Mouse (Mus musculus) adrenal gland, adult 18-20 months (tissue): ENCODE data around the gene Ulk2. TPM values are rescaled to one million over a fixed set of nuclear protein-coding genes. Genes with fewer than 3 reads are reported as not detected.

Source experiments
- DNase-seq, 2 experiments: peaks; one replicate each; pipeline ENCODE4 v3.0.0; 2021 to 2022; ENCODE audit warnings: low spot score in 2 of 2
- total RNA-seq, 2 experiments: library from RNA; stranded (reverse); gene quantifications; 1 replicate in 1 of 2; 2 replicates in 1 of 2; pipeline ENCODE4 v1.2.3; 2021

Ulk2 gene
- total RNA-seq, 2 experiments from 2014 or later = 28.3 to 33.8 TPM

DNA sequence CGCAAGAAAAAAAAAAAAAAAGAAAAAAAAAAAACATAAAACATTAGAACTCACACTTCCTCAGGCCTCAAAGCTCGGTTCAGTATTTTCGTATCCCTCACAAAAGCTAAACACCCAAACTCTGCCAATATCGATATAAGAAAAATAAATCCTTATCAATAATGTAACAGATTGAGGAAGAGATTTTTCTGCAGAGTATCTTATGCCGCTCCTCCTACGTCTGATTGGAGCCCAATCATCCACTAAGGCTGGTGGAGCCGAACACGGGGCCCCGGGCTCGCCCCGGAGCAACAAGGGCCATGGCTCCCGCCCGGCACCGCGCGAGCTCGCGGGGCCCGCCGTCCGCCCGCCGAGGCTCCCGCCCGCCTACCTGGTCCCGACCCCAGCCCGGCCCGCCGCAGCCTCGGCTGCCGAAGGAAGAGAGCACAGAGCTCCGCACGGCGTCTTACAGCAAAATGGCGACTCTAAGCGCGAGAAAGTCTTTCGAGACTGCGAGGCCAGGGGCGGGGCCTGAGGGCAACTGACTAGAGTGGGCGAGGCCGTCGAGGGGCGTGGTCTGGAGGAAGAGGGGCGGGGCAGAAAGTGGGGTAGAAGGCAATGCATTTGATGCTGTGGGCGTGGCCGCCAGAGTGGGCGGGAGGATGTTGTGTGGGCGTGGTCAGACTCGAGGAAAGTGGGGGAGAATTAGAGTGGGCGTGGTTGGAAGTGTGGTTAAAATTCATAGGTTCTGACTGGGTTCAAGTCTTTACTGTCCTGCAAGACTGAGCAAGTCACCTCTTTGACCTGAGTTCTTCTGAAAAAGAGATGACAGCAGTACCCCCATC is 93.1 kb downstream of the Ulk2 start, which contains the start of gene Prpsap2:
Prpsap2 (minus strand) TSS at position 505 of the 824 bp plus-strand sequence.
- peak; percentile 99 to 100 for DNase-seq

DNA sequence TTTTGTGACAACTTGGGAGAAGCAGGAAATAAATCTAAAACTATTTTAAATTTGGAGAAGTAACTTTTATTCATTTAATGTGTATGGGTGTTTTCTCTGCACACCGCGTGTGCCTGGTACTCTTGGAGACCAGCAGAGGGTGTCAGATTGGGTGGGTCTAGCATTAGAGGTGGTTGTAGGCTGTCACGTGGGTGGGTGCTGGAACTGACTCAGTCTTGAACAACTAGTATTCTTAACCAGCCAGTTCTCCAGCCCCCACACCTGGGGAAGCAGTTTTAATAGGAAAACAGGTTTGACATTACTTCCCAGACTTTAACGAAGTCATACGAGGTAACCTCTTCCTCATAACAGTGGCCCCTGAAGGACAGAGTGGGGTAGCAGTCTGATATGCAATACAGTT is 94.4 kb downstream of the Ulk2 start:
- DNase-seq = no peak

GRCm38 (mm10) chr11:61757151-61757550 is 97.7 kb downstream of the Ulk2 start:
- DNase-seq = no peak

DNA sequence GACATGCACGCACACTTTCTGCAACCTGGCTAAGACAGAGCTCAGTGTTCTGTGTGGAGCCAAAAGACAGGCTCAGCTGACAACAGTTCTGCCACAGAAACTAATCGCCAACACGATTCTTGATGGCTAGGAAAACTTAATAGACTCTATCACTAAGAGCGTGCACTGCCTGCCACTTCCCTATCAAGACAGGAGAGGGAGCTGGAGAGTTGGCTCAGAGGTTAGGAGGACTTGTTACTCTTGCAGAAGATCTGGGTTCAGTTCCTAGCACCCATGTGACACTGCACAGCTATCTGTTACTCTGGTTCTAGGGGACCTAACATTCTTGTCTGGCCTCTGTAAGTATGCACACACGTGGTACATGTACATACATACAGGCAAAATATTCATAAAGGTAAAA is 103.3 kb downstream of the Ulk2 start:
- DNase-seq = no peak

DNA sequence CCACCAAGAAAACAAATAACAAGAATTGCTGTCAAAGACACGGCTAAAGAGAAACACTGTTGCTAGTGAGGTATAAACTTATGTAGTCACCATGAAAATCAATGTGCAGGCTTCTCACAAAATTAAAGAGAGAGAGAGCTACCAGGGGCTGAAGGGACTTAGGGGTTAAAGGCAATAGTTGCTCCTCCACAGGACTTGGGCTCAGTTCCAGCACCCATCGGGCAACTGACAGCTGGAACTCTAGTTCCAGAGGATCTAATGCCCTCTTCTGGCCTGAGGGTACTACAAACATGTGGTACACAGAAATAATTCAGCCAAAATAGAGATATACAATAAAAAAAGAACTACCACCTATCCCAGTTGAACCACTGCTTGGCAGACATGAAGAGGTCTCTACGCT is 107.7 kb downstream of the Ulk2 start:
- no peak for DNase-seq

- DNase-seq = no peak
Observed at GRCm38 (mm10) chr11:61745781-61746180, 109.1 kb downstream of the Ulk2 start.

DNA sequence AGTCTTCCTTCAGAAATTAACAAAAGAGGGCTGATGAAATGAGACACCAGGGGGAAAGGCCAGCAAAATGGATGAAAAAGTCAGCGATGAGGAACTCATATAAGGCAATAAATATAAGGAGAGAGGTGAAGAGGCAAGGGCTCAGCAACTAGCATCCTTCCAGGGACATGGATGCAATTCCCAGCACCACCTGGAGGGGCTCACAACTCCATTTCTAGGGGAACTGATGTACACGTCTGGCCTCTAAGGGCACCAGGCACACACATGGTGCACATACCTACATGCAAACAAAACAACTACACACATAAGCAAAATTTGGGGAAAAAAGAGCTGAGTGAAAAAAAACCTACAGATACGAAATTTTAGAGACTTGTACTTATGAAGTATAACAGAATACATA is 110.4 kb downstream of the Ulk2 start:
- no peak for DNase-seq

GRCm38 (mm10) chr11:61743768-61744167 is 111.1 kb downstream of the Ulk2 start:
- DNase-seq = no peak

DNA sequence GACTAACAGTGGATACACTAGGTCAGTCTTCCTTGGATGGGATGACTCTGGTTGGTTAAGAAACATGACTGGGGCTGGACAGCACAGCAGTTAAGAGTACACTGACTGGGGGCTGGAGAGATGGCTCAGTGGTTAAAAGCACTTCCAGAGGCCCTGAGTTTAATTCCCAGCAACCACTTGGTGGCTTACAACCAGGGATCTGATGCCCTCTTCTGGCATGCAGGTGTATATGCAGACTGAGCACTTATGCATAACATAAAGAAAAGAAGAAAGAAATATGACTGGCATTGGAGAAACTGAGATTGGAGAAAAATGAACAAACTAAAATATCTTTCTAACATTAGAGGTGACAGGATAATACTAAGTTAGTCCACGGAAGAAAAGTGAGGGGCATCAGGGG is 114.4 kb downstream of the Ulk2 start:
- DNase-seq = no peak

DNA sequence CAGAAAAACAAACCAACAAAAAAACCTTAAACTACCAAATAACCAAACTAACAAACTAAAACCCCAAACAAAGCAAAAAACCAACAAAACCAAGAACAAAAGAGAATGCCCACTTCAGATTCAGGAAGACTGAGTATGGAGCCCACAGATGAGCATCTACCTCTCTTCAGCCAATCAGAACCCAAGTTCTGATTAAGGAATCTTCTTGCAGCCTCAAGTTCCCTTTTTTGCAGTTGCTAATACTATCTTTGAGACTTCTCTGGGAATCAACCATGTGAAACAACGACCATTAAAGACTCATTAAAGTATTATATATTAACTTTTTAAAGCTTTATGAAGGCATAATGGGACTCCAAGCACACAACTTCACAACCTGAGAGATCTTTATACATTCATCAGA is 117.6 kb downstream of the Ulk2 start:
- DNase-seq = no peak

- no peak for DNase-seq
Observed at GRCm38 (mm10) chr11:61732672-61733071, 122.2 kb downstream of the Ulk2 start.

DNA sequence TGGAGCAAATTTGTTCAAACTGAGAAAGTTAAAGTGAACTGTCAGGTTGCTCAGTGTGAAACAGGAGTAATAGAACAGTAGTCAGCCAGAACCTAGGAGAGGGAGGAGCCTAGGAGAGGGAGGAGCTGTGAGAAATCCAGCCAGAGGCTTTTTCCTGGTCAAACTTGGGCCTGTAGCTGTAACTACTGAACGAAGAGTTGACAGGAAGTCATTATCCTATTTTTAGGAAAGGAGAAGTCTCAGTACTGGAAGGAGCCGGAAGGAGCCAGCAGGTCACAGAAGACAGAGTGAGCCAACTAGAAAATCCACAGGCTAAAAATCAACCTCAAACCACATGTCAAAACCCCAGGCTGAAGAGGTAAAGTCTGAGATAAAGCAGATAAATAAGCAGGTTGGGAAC is 126.8 kb downstream of the Ulk2 start:
- DNase-seq = no peak

Other genes starting within 250 kb of the Ulk2 start
- 1 to 10 TPM; 7.4 to 8.2 TPM for gene Grap, start 201.8 kb downstream of the Ulk2 start, total RNA-seq
- 1 to 10 TPM; 1.2 to 1.6 TPM for gene Fam83g, start 171.0 kb downstream of the Ulk2 start, total RNA-seq
- not detected for gene Slc5a10, start 134.2 kb downstream of the Ulk2 start, total RNA-seq
- gene Prpsap2, start 93.0 kb downstream of the Ulk2 start, total RNA-seq = 10 to 100 TPM; 25.1 to 27.9 TPM
- gene Akap10, start 75.2 kb upstream of the Ulk2 start, total RNA-seq = 10 to 100 TPM; 25.3 to 26.0 TPM
- 1 to 10 TPM; 4.4 to 6.3 TPM for gene Specc1, start 101.7 kb upstream of the Ulk2 start, total RNA-seq